Mouse (Mus musculus) skeletal muscle tissue, adult 2 months (tissue): ENCODE measurements around the gene Upf2.
"Not testable (repeated sequence)": the region's sequence is repeated elsewhere in the genome, so short reads cannot be mapped to it uniquely, and the experiment has no call there.

Experiments used
- DNase-seq: peaks from one replicate; pipeline ENCODE4 v3.0.0-alpha.2; 2012; ENCODE audit warnings: low read depth, low spot score

Upf2 gene

GRCm38 (mm10) chr2:5949821-5950220 lies 1.4 kb upstream of the Upf2 start:
- DNase-seq, result not testable (repeated sequence)

GRCm38 (mm10) chr2:5950305-5950704 lies 964 bp upstream of the Upf2 start:
- DNase-seq, result peak; percentile 33

DNA sequence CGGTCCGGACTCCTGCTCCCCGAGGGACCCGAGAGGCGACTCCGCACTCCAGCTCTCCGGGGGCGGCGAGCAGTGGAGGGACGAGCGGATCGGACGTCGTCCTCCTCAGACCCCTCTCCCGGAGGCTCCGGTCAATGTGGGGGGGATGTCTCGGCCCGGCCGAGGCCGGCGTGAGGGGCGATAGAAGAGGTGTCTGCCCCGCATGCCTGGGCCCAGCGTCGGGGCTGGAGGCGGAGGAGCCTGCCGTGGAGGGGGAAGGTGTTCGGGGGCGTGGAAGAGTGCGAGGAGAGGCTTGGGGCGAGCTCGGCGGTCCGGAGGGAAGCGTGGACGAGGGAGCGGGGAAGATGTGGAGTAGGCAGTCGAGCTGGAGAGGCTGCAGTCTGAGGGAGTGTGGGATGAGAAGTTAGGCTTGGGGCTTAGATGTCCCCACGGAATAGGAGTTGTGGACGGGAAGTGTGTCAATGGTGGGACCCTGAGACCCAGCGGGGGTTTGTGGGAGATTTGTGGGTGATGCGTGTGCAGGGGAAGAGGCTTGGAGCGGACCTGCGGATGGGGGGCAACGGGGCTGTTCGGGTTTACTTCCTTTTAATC lies 447 bp downstream of the Upf2 start:
- DNase-seq, result no peak

DNA sequence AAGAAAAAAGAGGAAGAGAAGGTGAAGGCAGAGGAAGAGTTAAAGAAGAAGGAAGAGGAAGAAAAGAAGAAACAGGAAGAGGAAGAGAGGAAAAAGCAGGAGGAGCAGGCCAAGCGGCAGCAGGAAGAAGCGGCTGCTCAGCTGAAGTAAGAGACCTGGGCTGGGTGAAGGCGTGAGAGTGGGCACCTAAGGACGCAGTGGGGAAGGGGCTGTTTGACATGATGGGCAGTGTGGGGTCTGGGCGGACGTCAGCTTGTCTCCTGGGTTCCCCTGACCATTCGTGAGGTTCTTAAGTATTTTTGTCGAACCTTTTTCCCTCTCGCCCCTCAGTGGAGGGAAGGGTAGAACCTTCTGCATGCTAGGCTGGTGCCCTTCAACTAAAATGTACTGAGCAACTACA lies 6.4 kb downstream of the Upf2 start:
- DNase-seq, result no peak

- no peak for DNase-seq
Observed at GRCm38 (mm10) chr2:5962265-5962664, 11.0 kb downstream of the Upf2 start.

DNA sequence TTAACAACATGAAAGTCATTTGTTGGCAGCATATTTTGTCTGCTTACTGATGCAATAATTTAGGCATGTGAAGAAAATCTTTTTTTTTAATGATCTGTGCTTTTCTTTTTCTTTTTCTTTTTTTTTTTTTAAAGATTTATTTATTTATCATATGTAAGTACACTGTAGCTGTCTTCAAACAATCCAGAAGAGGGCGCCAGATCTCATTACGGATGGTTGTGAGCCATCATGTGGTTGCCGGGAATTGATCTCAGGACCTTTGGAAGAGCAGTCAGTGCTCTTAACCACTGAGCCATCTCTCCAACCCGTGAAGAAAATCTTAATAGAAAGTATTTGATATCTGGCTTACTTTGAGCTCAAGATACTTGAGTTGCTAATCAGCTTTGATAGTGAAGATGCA lies 12.5 kb downstream of the Upf2 start:
- not testable (repeated sequence) for DNase-seq

GRCm38 (mm10) chr2:5965972-5966371 lies 14.7 kb downstream of the Upf2 start:
- DNase-seq, result no peak

DNA sequence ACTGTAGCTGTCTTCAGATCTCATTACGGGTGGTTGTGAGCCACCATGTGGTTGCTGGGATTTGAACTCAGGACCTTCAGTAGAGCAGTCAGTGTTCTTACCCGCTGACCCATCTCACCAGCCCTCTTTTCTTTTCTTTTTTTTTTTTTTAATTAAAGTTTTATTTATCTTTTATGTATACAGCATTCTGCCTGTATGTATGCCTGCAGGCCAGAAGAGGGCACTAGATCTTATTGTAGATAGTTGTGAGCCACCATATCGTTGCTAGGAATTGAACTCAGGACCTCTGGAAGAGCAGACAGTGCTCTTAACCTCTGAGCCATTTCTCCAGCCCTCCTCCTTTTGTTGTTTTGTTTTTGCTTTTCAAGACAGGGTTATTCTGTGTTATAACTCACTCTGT lies 19.4 kb downstream of the Upf2 start:
- DNase-seq, result not testable (repeated sequence)

GRCm38 (mm10) chr2:5977532-5977931 lies 26.3 kb downstream of the Upf2 start:
- DNase-seq, result no peak

DNA sequence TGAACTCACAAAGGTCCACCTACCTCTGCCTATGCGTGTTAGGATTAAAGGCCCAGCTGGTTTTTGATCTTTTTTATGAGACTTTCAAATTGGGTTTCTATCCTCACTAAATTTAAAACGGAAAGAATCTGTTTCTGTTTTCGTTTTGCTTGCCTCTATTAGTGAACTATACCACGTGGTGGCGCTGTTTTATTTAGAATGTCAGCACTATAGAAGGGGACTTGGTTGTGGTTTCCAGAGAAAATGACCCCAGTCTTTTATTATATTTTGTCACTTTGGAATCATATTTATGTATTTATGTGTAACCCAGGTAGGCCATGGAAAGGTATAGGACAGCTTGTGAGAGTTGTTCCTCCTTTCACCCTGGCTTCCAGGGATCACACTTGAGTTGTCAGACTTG lies 44.3 kb downstream of the Upf2 start:
- DNase-seq, result peak; percentile 4

DNA sequence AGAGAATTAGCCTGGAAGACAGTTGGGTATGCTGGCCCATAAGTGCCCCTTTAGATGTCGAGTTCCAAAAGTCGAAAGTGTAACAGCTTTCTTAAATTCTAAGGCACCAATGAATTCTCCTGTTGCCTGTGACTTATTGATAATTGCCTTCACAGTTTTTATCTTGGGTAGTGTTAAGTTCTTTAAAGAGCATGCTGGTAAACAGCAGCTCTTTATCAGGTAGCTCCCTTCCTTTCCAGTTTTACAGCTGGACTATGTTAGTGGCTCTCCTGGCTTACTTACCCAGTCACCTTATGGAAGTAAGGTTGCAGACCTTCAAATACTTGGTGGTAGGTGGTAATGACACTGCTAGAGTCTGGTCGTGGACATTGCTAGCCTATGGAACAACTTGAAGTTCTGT lies 52.7 kb downstream of the Upf2 start:
- DNase-seq, result no peak

DNA sequence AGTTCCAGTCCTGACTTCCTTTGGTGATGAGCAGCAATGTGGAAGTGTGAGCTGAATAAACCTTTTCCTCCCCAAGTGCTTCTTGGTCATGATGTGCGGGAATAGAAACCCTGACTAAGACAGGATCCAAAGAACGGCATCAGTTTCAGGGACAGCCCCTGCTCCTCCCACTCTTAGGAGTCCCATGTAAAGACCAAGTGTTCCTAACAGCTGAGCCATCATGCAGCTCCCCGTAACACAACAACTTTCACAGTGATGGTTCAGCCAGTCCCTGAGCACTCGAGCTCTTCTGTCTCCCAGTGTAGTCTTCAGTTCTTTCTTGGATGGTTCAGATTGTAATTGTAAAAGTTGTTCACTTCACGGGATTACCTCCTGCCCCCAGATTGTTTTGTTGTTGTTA lies 63.3 kb downstream of the Upf2 start:
- no peak for DNase-seq

DNA sequence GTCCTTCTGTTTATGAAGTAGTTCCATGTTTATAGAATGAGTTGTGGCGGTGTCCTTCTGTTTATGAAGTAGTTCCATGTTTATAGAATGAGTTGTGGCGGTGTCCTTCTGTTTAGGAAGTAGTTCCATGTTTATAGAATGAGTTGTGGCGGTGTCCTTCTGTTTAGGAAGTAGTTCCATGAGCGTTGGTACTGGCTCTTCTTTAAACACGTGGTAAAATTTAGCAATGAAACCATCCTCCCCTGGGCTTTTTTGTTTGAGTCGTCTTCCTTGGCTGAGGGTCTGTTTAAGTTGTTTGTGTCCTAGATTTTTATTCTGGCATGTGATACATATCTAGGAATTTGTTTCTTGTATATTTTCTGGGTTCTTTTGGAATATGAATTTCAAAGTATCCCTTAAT lies 63.9 kb downstream of the Upf2 start:
- DNase-seq, result not testable (repeated sequence)

- DNase-seq, result no peak
Observed at GRCm38 (mm10) chr2:6020570-6020969, 69.3 kb downstream of the Upf2 start.

DNA sequence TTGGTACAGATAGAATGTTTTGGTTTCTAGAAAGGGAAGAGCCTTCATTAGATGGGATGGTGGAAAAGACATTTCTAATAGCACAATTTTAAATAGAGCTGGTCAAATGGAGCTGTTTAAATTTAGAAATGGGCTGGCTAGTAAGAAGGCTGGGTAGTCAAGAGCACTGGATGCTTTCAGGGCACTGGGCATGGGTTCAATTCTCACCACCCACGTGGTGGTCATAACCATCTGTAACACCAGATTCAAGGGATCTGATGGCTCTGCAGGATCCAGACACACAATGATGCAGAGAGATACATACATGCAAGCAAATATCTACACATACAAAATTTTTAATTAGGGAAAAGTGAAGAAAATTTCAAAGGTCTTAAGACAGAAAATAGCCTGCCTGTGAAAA lies 91.4 kb downstream of the Upf2 start:
- DNase-seq, result peak; percentile 3

GRCm38 (mm10) chr2:6046796-6047195 lies 95.5 kb downstream of the Upf2 start:
- DNase-seq, result no peak

GRCm38 (mm10) chr2:6048570-6048969 lies 97.3 kb downstream of the Upf2 start:
- no peak for DNase-seq

GRCm38 (mm10) chr2:6049018-6049417 lies 97.7 kb downstream of the Upf2 start:
- DNase-seq, result no peak

DNA sequence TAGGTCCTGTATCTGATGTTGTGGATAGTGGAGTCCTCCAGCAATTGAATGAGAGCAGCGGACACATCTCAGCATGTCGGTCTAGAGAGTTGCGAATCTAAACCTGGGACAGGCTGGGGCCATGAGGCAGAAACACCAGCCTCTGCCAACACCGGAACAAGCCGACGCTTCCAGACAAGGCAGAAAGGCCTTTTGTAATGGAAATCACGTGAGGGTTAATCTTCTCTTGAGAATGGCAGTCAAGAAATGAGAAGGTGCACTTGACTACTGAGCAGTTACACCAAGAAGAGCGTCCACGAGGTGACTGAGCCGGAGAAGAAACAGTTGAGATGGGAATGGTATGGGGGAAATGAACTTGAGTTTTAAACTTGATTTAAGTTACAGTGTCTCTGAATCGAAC lies 104.2 kb downstream of the Upf2 start:
- no peak for DNase-seq

GRCm38 (mm10) chr2:6056518-6056917 lies 105.2 kb downstream of the Upf2 start:
- no peak for DNase-seq

DNA sequence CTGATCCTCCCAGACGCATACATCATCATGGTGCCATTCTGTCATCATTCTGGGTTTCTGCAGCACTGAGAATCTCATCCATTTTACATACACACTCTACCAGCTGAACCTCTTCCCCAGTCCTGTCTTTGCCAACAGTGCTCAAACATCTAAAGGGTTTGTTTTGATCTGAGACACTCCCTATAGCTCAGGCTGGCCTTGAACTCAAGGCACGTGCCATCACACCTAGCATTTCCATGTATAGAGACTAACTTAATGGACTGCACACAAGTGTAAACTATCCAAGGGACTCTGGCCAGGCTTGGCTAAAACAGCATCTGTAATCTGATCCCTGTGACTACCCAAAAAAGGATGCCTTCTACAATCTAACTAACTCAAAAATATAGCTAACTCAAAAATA lies 108.0 kb downstream of the Upf2 start:
- DNase-seq, result no peak

GRCm38 (mm10) chr2:6060071-6060804 lies 109.0 kb downstream of the Upf2 start:
- no peak for DNase-seq

GRCm38 (mm10) chr2:6067341-6067740 lies 116.1 kb downstream of the Upf2 start:
- no peak for DNase-seq

- no peak for DNase-seq
Observed at GRCm38 (mm10) chr2:6070925-6071324, 119.7 kb downstream of the Upf2 start.
